11 mouse cellular contexts compared by ENCODE assay signal in genomic region chr4:58927661-58928060, GRCm38 (mm10). TPM values are rescaled to one million over a fixed set of nuclear protein-coding genes. Genes with fewer than 3 reads are reported as not detected.
DNase-seq lines count a peak whose midpoint lies in the region; ATAC-seq and TF ChIP-seq lines count a peak whose summit lies in the region.
"Had no signal": no experiment of that assay in that cellular context is flagged by ENCODE, and none has a peak within 500 bp of the region (broad histone marks: within the 10 kb centered on the region; RNA-seq: fewer than 3 reads in every experiment).

No protein-coding gene starts in this region.

- no peak overlapping the region for H3K4me2 ChIP-seq in heart, embryonic 11.5 days
- no peak overlapping the region for H3K4me2 ChIP-seq in lung, embryonic 14.5 days
- H3K4me2 ChIP-seq in liver, postnatal 0 days (ENCODE audit: low read depth, low read length): no peak overlapping the region
- H3K4me2 ChIP-seq: midbrain, embryonic 12.5 days had no signal

- no peak for TF ChIP-seq POLR2A in MEL (IDR thresholded peaks at IDR 0.05; ENCODE audit: control insufficient read depth in 1 of 2, insufficient read depth in 1 of 2, low read depth in 1 of 2, low read length in 2 of 2, poor library complexity in 1 of 2)

- H3K79me2 ChIP-seq in MEL (ENCODE audit: control insufficient read depth, insufficient read depth, low read length, poor library complexity): no peaks in the 10 kb centered on the region

- H3K4me3 ChIP-seq in heart, embryonic 11.5 days (ENCODE audit: low read depth, low read length): no peak overlapping the region
- H3K4me3 ChIP-seq in lung, embryonic 14.5 days (ENCODE audit: low read depth, low read length): no peak overlapping the region
- H3K4me3 ChIP-seq in MEL (ENCODE audit: control insufficient read depth in 1 of 2, insufficient read depth in 1 of 2, low read depth in 2 of 2, low read length in 2 of 2): no peak overlapping the region
- H3K4me3 ChIP-seq in liver, postnatal 0 days (ENCODE audit: low read depth, low read length): no peak overlapping the region
- H3K4me3 ChIP-seq: midbrain, embryonic 12.5 days had no signal

- no peak overlapping the region for H3K27ac ChIP-seq in heart, embryonic 11.5 days (ENCODE audit: low read depth, low read length)
- H3K27ac ChIP-seq in lung, embryonic 14.5 days (ENCODE audit: low read depth): no peak overlapping the region
- H3K27ac ChIP-seq in MEL (ENCODE audit: control insufficient read depth, low read depth, low read length): no peak overlapping the region
- H3K27ac ChIP-seq in liver, postnatal 0 days (ENCODE audit: low read depth): no peak overlapping the region
- H3K27ac ChIP-seq: midbrain, embryonic 12.5 days had no signal

- TF ChIP-seq CTCF in lung, embryonic 14.5 days (IDR thresholded peaks at IDR 0.05; ENCODE audit: low read depth): peak; percentile 45
- peak; percentile 61 to 82 (median 61) for TF ChIP-seq CTCF in MEL (IDR thresholded peaks at IDR 0.05 in 2 of 3, conservative IDR thresholded peaks at IDR 0.05 in 1 of 3; ENCODE audit: control insufficient read depth in 1 of 3, insufficient read depth in 1 of 3, low read depth in 2 of 3, low read length in 3 of 3, poor library complexity in 1 of 3, severe bottlenecking in 1 of 3)
- peak; percentile 66 for TF ChIP-seq CTCF in liver, postnatal 0 days (IDR thresholded peaks at IDR 0.05; ENCODE audit: low read depth)

- no peak for TF ChIP-seq EP300 in MEL (IDR thresholded peaks at IDR 0.05; ENCODE audit: low read depth in 1 of 2, low read length in 2 of 2)
- no peak for TF ChIP-seq EP300 in liver, postnatal 0 days (IDR thresholded peaks at IDR 0.05; ENCODE audit: low read depth)

- WGBS in heart, embryonic 11.5 days (ENCODE audit: insufficient replicate concordance): 67% methylated on average over 3 of the region's 3 CpGs
- 68% methylated on average over 3 of the region's 3 CpGs for WGBS in lung, embryonic 14.5 days
- 66% methylated on average over 3 of the region's 3 CpGs for WGBS in liver, postnatal 0 days (ENCODE audit: insufficient replicate concordance)

- ATAC-seq in heart, embryonic 11.5 days (replicated peaks; ENCODE audit: insufficient number of reproducible peaks, low FRiP score, low TSS enrichment): no peak
- no peak for ATAC-seq in lung, embryonic 14.5 days (ENCODE audit: insufficient read depth)
- no peak for ATAC-seq in liver, postnatal 0 days

- H3K4me1 ChIP-seq in heart, embryonic 11.5 days (ENCODE audit: control insufficient read depth, insufficient read depth, low read length): no peaks in the 10 kb centered on the region
- no peaks in the 10 kb centered on the region for H3K4me1 ChIP-seq in lung, embryonic 14.5 days (ENCODE audit: insufficient read depth)
- H3K4me1 ChIP-seq in MEL (ENCODE audit: control insufficient read depth in 1 of 2, insufficient read depth in 2 of 2, low read length in 2 of 2): peaks cover 6 to 11% of the 10 kb centered on the region in 2 experiments
- no peaks in the 10 kb centered on the region for H3K4me1 ChIP-seq in liver, postnatal 0 days (ENCODE audit: insufficient read depth)
- H3K4me1 ChIP-seq: midbrain, embryonic 12.5 days had no signal

- H3K9me3 ChIP-seq in heart, embryonic 11.5 days (replicated peaks; ENCODE audit: control insufficient read depth, low read length): no peaks in the 10 kb centered on the region
- H3K9me3 ChIP-seq in lung, embryonic 14.5 days (ENCODE audit: low read depth, low read length): no peaks in the 10 kb centered on the region
- no peaks in the 10 kb centered on the region for H3K9me3 ChIP-seq in MEL (replicated peaks; ENCODE audit: insufficient read depth, low read length)
- H3K9me3 ChIP-seq in liver, postnatal 0 days (ENCODE audit: low read length): no peaks in the 10 kb centered on the region

- peak; percentile 41 for DNase-seq in heart, adult 11 months
- no peak for DNase-seq in lung, embryonic 14.5 days
- DNase-seq in lung, adult 18-20 months: no peak
- peak; percentile 58 for DNase-seq in MEL (ENCODE audit: low read depth, low spot score)
- DNase-seq in liver, postnatal 0 days: no peak
- no peak for DNase-seq in adrenal gland, adult 2 months
- DNase-seq in right cerebral cortex, adult 18-20 months: no peak
- DNase-seq: adrenal gland, adult 8-10 months; kidney, postnatal 36 days had no signal

- H3K36me3 ChIP-seq in heart, embryonic 11.5 days (ENCODE audit: control insufficient read depth, insufficient read depth, low read length): no peaks in the 10 kb centered on the region
- H3K36me3 ChIP-seq in lung, embryonic 14.5 days (ENCODE audit: insufficient read depth): no peaks in the 10 kb centered on the region
- H3K36me3 ChIP-seq in MEL (ENCODE audit: control insufficient read depth in 1 of 2, insufficient read depth in 2 of 2, low read length in 2 of 2): peaks cover 0 to 2% of the 10 kb centered on the region in 2 experiments; a peak in 2 of 4 replicates
- no peaks in the 10 kb centered on the region for H3K36me3 ChIP-seq in liver, postnatal 0 days (replicated peaks; ENCODE audit: insufficient read depth, low read length)
- H3K36me3 ChIP-seq: midbrain, embryonic 12.5 days had no signal

- 0 out of 2 replicates have a peak, but pooled peaks cover 3% of the 10 kb centered on the region for H3K27me3 ChIP-seq in heart, embryonic 11.5 days (ENCODE audit: control insufficient read depth, insufficient read depth, low read length)
- no peaks in the 10 kb centered on the region for H3K27me3 ChIP-seq in lung, embryonic 14.5 days (ENCODE audit: insufficient read depth, low read length)
- no peaks in the 10 kb centered on the region for H3K27me3 ChIP-seq in MEL (ENCODE audit: control insufficient read depth in 1 of 2, insufficient read depth in 2 of 2, low read length in 2 of 2)
- no peaks in the 10 kb centered on the region for H3K27me3 ChIP-seq in liver, postnatal 0 days (ENCODE audit: insufficient read depth, low read length)

- peak; percentile 62 for TF ChIP-seq RAD21 in MEL (IDR thresholded peaks at IDR 0.05; ENCODE audit: low read depth, low read length)

- H3K9ac ChIP-seq in heart, embryonic 11.5 days (ENCODE audit: low read depth, low read length): no peak overlapping the region
- H3K9ac ChIP-seq in lung, embryonic 14.5 days: no peak overlapping the region
- H3K9ac ChIP-seq in MEL (ENCODE audit: control insufficient read depth, low read depth, low read length, poor library complexity, severe bottlenecking): no peak overlapping the region
- no peak overlapping the region for H3K9ac ChIP-seq in liver, postnatal 0 days (replicated peaks)
- H3K9ac ChIP-seq: midbrain, embryonic 12.5 days had no signal

TF ChIP-seq in MEL, 35 proteins besides CTCF, POLR2A, EP300 and RAD21:
- TF ChIP-seq MYC (IDR thresholded peaks at IDR 0.05; ENCODE audit: low read depth, low read length) (peak; percentile 81), ELF1 (IDR thresholded peaks at IDR 0.05; ENCODE audit: low read depth, low read length) (no peak), ZC3H11A (IDR thresholded peaks at IDR 0.05; ENCODE audit: low read depth, low read length) (peak; percentile 29; the same call in 1 of the 2 replicates), TAL1 (IDR thresholded peaks at IDR 0.05; ENCODE audit: low read length) (no peak), HCFC1 (IDR thresholded peaks at IDR 0.05; ENCODE audit: low read depth, low read length) (no peak), SMC3 (IDR thresholded peaks at IDR 0.05; ENCODE audit: low read depth, low read length) (peak; percentile 55), MXI1 (IDR thresholded peaks at IDR 0.05; ENCODE audit: low read depth, low read length) (peak; percentile 46; the same call in 1 of the 2 replicates)

RNA-seq across cellular contexts. Expression of gene Ecpas, which starts 15.1 kb away (rescaled TPM):
- 28.4 and 33.3 TPM in 2 replicates for polyA plus RNA-seq in heart, embryonic 11.5 days (2014; fragmentation: Nextera tagmentation; extraction: Ambion mirVana)
- polyA plus RNA-seq in lung, embryonic 14.5 days (2014; fragmentation: Nextera tagmentation; extraction: Ambion mirVana): 41.1 and 41.5 TPM in 2 replicates
- 37.8 and 52.1 TPM in 2 replicates for total RNA-seq in MEL (2012; rRNA removed)
- polyA plus RNA-seq in MEL (2012; ENCODE audit: insufficient read depth in 1 of 2, insufficient read length in 2 of 2, low read depth in 1 of 2, low replicate concordance in 2 of 2, missing spikeins in 1 of 2): 100 to 1,000 TPM in 1 of 2 experiments, 10 to 100 TPM in 1; 57.6 to 161 TPM
- 9.1 and 13.0 TPM in 2 replicates for polyA plus RNA-seq in liver, postnatal 0 days (2015; fragmentation: Nextera tagmentation; extraction: Ambion mirVana)
- total RNA-seq in adrenal gland, adult 2 months (2021): 100 to 1,000 TPM; 132 to 194 TPM
- polyA plus RNA-seq in adrenal gland, adult 2 months (2012; rRNA removed): 55.6 and 63.9 TPM in 2 replicates

RNA-seq across cellular contexts. Expression of gene Zkscan16, which starts 15.8 kb away (rescaled TPM):
- 0.20 and 0.49 TPM in 2 replicates for polyA plus RNA-seq in heart, embryonic 11.5 days (2014; fragmentation: Nextera tagmentation; extraction: Ambion mirVana)
- 0.46 and 0.70 TPM in 2 replicates for polyA plus RNA-seq in lung, embryonic 14.5 days (2014; fragmentation: Nextera tagmentation; extraction: Ambion mirVana)
- not detected in 2 replicates for total RNA-seq in MEL (2012; rRNA removed)
- not detected for polyA plus RNA-seq in MEL (2012; ENCODE audit: insufficient read depth in 1 of 2, insufficient read length in 2 of 2, low read depth in 1 of 2, low replicate concordance in 2 of 2, missing spikeins in 1 of 2)
- polyA plus RNA-seq in liver, postnatal 0 days (2015; fragmentation: Nextera tagmentation; extraction: Ambion mirVana): 0.06 TPM in 1 of 2 replicates, not detected in the other
- total RNA-seq in adrenal gland, adult 2 months (2021): 1 to 10 TPM; 3.1 to 3.5 TPM
- polyA plus RNA-seq in adrenal gland, adult 2 months (2012; rRNA removed): 0.17 TPM in 1 of 2 replicates, not detected in the other

RNA-seq across cellular contexts. Expression of gene Ptgr1, which starts 59.3 kb away (rescaled TPM):
- polyA plus RNA-seq in heart, embryonic 11.5 days (2014; fragmentation: Nextera tagmentation; extraction: Ambion mirVana): 11.3 and 12.6 TPM in 2 replicates
- polyA plus RNA-seq in lung, embryonic 14.5 days (2014; fragmentation: Nextera tagmentation; extraction: Ambion mirVana): 26.2 and 26.3 TPM in 2 replicates
- total RNA-seq in MEL (2012; rRNA removed): 11.7 and 14.7 TPM in 2 replicates
- polyA plus RNA-seq in MEL (2012; ENCODE audit: insufficient read depth in 1 of 2, insufficient read length in 2 of 2, low read depth in 1 of 2, low replicate concordance in 2 of 2, missing spikeins in 1 of 2): 10 to 100 TPM in 1 of 2 experiments, not detected in 1; 20.6 TPM
- polyA plus RNA-seq in liver, postnatal 0 days (2015; fragmentation: Nextera tagmentation; extraction: Ambion mirVana): 6.4 and 6.8 TPM in 2 replicates
- 10 to 100 TPM; 12.1 to 26.9 TPM for total RNA-seq in adrenal gland, adult 2 months (2021)
- polyA plus RNA-seq in adrenal gland, adult 2 months (2012; rRNA removed): 2.0 and 2.4 TPM in 2 replicates

Comparison
In these comparisons a context has a peak if more than half of its experiments do, and no peak if none do; other contexts are left out.
1. DNase-seq: peak in heart, adult 11 months (single experiment) and MEL (single experiment); none in lung, embryonic 14.5 days (single experiment), lung, adult 18-20 months (0 of 2), liver, postnatal 0 days (single experiment), adrenal gland, adult 2 months (single experiment) and right cerebral cortex, adult 18-20 months (single experiment).
2. Peak in every context shown above with its lines, with median percentiles within 50 percentile points of each other: CTCF ChIP-seq.